Mouse (Mus musculus): ENCODE data around the gene Midn. TPM values are rescaled to one million over a fixed set of nuclear protein-coding genes. Genes with fewer than 3 reads are reported as not detected.
A peak's percentile ranks its signal among the peaks of the same experiment; 100 is the strongest.

The Midn gene
- polyA plus RNA-seq, 1 experiment from 2014 or later: 25.7 TPM

GRCm38 (mm10) chr10:80115290-80115943, 32.7 kb upstream of the Midn start, which contains the start of gene Stk11:
Gene Stk11 (plus strand): TSS chr10:80115803.
- H3K4me1 ChIP-seq: peaks cover 43% of the 10 kb centered on the region
- H3K9me3 ChIP-seq: no peaks in the 10 kb centered on the region
- peak within 1 kb of the TSS; percentile 98 for H3K4me2 ChIP-seq
- no peaks in the 10 kb centered on the region for H3K27me3 ChIP-seq
- peak within 1 kb of the TSS; percentile 93 for H3K9ac ChIP-seq
- H3K36me3 ChIP-seq: peaks cover 28% of the 10 kb centered on the region
- H3K27ac ChIP-seq: peak within 1 kb of the TSS; percentile 85
- peak; percentile 98 for ATAC-seq (ENCODE audit: insufficient number of reproducible peaks, insufficient read depth, low FRiP score, low TSS enrichment, low read depth)
- H3K4me3 ChIP-seq: peak within 1 kb of the TSS; percentile 96
- WGBS: under 1% methylated on average over 67 of the region's 70 CpGs

- under 1% methylated on average over 63 of the region's 63 CpGs for WGBS
- ATAC-seq (ENCODE audit: insufficient number of reproducible peaks, insufficient read depth, low FRiP score, low TSS enrichment, low read depth): no peak
- H3K27ac ChIP-seq: peak overlapping the region; percentile 81
- no peaks in the 10 kb centered on the region for H3K27me3 ChIP-seq
- H3K4me3 ChIP-seq: peak overlapping the region; percentile 96
- peak overlapping the region; percentile 98 for H3K4me2 ChIP-seq
- H3K9ac ChIP-seq: peak overlapping the region; percentile 93
- H3K36me3 ChIP-seq: peaks cover 33% of the 10 kb centered on the region
- H3K9me3 ChIP-seq: no peaks in the 10 kb centered on the region
- H3K4me1 ChIP-seq: peaks cover 44% of the 10 kb centered on the region
These were observed 32.1 kb upstream of the Midn start for GRCm38 (mm10) chr10:80115944-80116335.

- Histone ChIP-seq H3K4me3 (peak overlapping the region; percentile 96), H3K9me3 (no peaks in the 10 kb centered on the region), H3K4me2 (peak overlapping the region; percentile 98), H3K27me3 (no peaks in the 10 kb centered on the region), H3K4me1 (peaks cover 44% of the 10 kb centered on the region), H3K9ac (peak overlapping the region; percentile 93), H3K36me3 (peaks cover 39% of the 10 kb centered on the region), H3K27ac (peak overlapping the region; percentile 81; the same call in 1 of the 2 replicates)
- under 1% methylated on average over 27 of the region's 27 CpGs for whole genome bisulfite sequencing
- ATAC-seq (ENCODE audit: insufficient number of reproducible peaks, insufficient read depth, low FRiP score, low TSS enrichment, low read depth): no peak
These were observed 31.5 kb upstream of the Midn start for GRCm38 (mm10) chr10:80116563-80116926.

GRCm38 (mm10) chr10:80116927-80117691, 31.0 kb upstream of the Midn start:
- Histone ChIP-seq H3K4me1 (peaks cover 44% of the 10 kb centered on the region), H3K27ac (0 out of 2 replicates have a peak overlapping the region, but pooled peaks have one; percentile 81), H3K4me2 (peak overlapping the region; percentile 98), H3K4me3 (peak overlapping the region; percentile 96), H3K27me3 (no peaks in the 10 kb centered on the region), H3K36me3 (peaks cover 44% of the 10 kb centered on the region), H3K9ac (peak overlapping the region; percentile 93), H3K9me3 (no peaks in the 10 kb centered on the region)
- whole genome bisulfite sequencing: 4% methylated on average over 30 of the region's 30 CpGs
- ATAC-seq (ENCODE audit: insufficient number of reproducible peaks, insufficient read depth, low FRiP score, low TSS enrichment, low read depth): no peak

GRCm38 (mm10) chr10:80117736-80118135, 30.3 kb upstream of the Midn start:
- Histone ChIP-seq H3K27me3 (no peaks in the 10 kb centered on the region), H3K4me2 (peak overlapping the region; percentile 98), H3K27ac (0 out of 2 replicates have a peak overlapping the region, but pooled peaks have one; percentile 81), H3K36me3 (peaks cover 50% of the 10 kb centered on the region), H3K9ac (peak overlapping the region; percentile 93), H3K9me3 (no peaks in the 10 kb centered on the region), H3K4me3 (peak overlapping the region; percentile 96), H3K4me1 (peaks cover 44% of the 10 kb centered on the region)
- 40% methylated on average over 1 of the region's 1 CpGs for WGBS
- no peak for ATAC-seq (ENCODE audit: insufficient number of reproducible peaks, insufficient read depth, low FRiP score, low TSS enrichment, low read depth)

GRCm38 (mm10) chr10:80118552-80118951, 29.5 kb upstream of the Midn start:
- H3K9ac ChIP-seq: peak overlapping the region; percentile 93
- H3K27ac ChIP-seq: peak overlapping the region; percentile 7; the same call in 1 of the 2 replicates
- 75% methylated on average over 6 of the region's 6 CpGs for WGBS
- H3K4me2 ChIP-seq: peak overlapping the region; percentile 98
- peak overlapping the region; percentile 96 for H3K4me3 ChIP-seq
- H3K36me3 ChIP-seq: peaks cover 58% of the 10 kb centered on the region
- H3K9me3 ChIP-seq: no peaks in the 10 kb centered on the region
- no peak for ATAC-seq (ENCODE audit: insufficient number of reproducible peaks, insufficient read depth, low FRiP score, low TSS enrichment, low read depth)
- peaks cover 49% of the 10 kb centered on the region for H3K4me1 ChIP-seq
- H3K27me3 ChIP-seq: no peaks in the 10 kb centered on the region

- peaks cover 74% of the 10 kb centered on the region for H3K36me3 ChIP-seq
- H3K9me3 ChIP-seq: no peaks in the 10 kb centered on the region
- H3K4me3 ChIP-seq: no peak overlapping the region
- H3K9ac ChIP-seq: peak overlapping the region; percentile 32
- H3K27me3 ChIP-seq: no peaks in the 10 kb centered on the region
- peaks cover 42% of the 10 kb centered on the region for H3K4me1 ChIP-seq
- H3K27ac ChIP-seq: 0 out of 2 replicates have a peak overlapping the region, but pooled peaks have one; percentile 7
- WGBS: 90% methylated on average over 2 of the region's 2 CpGs
- ATAC-seq (ENCODE audit: insufficient number of reproducible peaks, insufficient read depth, low FRiP score, low TSS enrichment, low read depth): no peak
- no peak overlapping the region for H3K4me2 ChIP-seq
These were observed 27.9 kb upstream of the Midn start for GRCm38 (mm10) chr10:80120146-80120545.

GRCm38 (mm10) chr10:80121639-80122038, 26.4 kb upstream of the Midn start:
- Histone ChIP-seq H3K9me3 (no peaks in the 10 kb centered on the region), H3K36me3 (peaks cover 89% of the 10 kb centered on the region)
- no peak for ATAC-seq (ENCODE audit: insufficient number of reproducible peaks, insufficient read depth, low FRiP score, low TSS enrichment, low read depth)

GRCm38 (mm10) chr10:80123932-80124562, 24.0 kb upstream of the Midn start:
- H3K36me3 ChIP-seq: peaks cover 98% of the 10 kb centered on the region
- no peaks in the 10 kb centered on the region for H3K9me3 ChIP-seq
- no peaks in the 10 kb centered on the region for H3K27me3 ChIP-seq
- ATAC-seq (ENCODE audit: insufficient number of reproducible peaks, insufficient read depth, low FRiP score, low TSS enrichment, low read depth): no peak
- H3K4me3 ChIP-seq: no peak overlapping the region
- H3K9ac ChIP-seq: 0 out of 2 replicates have a peak overlapping the region, but pooled peaks have one; percentile 11
- H3K4me1 ChIP-seq: peaks cover 17% of the 10 kb centered on the region
- H3K4me2 ChIP-seq: no peak overlapping the region
- H3K27ac ChIP-seq: no peak overlapping the region
- WGBS: 93% methylated on average over 9 of the region's 9 CpGs

More at GRCm38 (mm10) chr10:80121639-80122038, 26.4 kb upstream of the Midn start:
- H3K4me3 ChIP-seq: no peak overlapping the region
- no peaks in the 10 kb centered on the region for H3K27me3 ChIP-seq
- WGBS: 84% methylated on average over 2 of the region's 2 CpGs
- no peak overlapping the region for H3K27ac ChIP-seq
- no peak overlapping the region for H3K9ac ChIP-seq
- H3K4me2 ChIP-seq: no peak overlapping the region
- H3K4me1 ChIP-seq: peaks cover 41% of the 10 kb centered on the region

GRCm38 (mm10) chr10:80127920-80128319, 20.2 kb upstream of the Midn start:
- Histone ChIP-seq H3K36me3 (peaks cover 98% of the 10 kb centered on the region), H3K4me3 (no peak overlapping the region)
- no peak for ATAC-seq (ENCODE audit: insufficient number of reproducible peaks, insufficient read depth, low FRiP score, low TSS enrichment, low read depth)

GRCm38 (mm10) chr10:80129846-80130245, 18.2 kb upstream of the Midn start:
- H3K4me2 ChIP-seq: no peak overlapping the region
- no peak overlapping the region for H3K9ac ChIP-seq
- H3K27ac ChIP-seq: no peak overlapping the region
- peaks cover 97% of the 10 kb centered on the region for H3K36me3 ChIP-seq
- H3K9me3 ChIP-seq: no peaks in the 10 kb centered on the region
- no peak for ATAC-seq (ENCODE audit: insufficient number of reproducible peaks, insufficient read depth, low FRiP score, low TSS enrichment, low read depth)
- H3K27me3 ChIP-seq: peaks cover 1% of the 10 kb centered on the region; the same call in 1 of the 2 replicates
- WGBS: 88% methylated on average over 9 of the region's 9 CpGs
- peaks cover 22% of the 10 kb centered on the region for H3K4me1 ChIP-seq
- H3K4me3 ChIP-seq: no peak overlapping the region

More at GRCm38 (mm10) chr10:80127920-80128319, 20.2 kb upstream of the Midn start:
- H3K9ac ChIP-seq: no peak overlapping the region
- H3K9me3 ChIP-seq: no peaks in the 10 kb centered on the region
- WGBS: 90% methylated on average over 8 of the region's 8 CpGs
- no peaks in the 10 kb centered on the region for H3K27me3 ChIP-seq
- H3K4me1 ChIP-seq: peaks cover 23% of the 10 kb centered on the region
- no peak overlapping the region for H3K4me2 ChIP-seq
- H3K27ac ChIP-seq: no peak overlapping the region
